Mouse (Mus musculus) lung, embryonic 15.5 days (tissue): ENCODE measurements at regions not wholly inside any gene's neighbourhood (a gene's known extent, or its start where the extent isn't known, plus 50 kb on each side); places are given as distances from the start of the nearest gene placed in this dataset.

ENCODE experiments used
- ATAC-seq: fragments of 200-750 bp; cut with Nextera tagmentation; 2 replicates; pipeline ENCODE4 v1.8.0; 2017; ENCODE audit warnings: moderate number of reproducible peaks, borderline replicate concordance; ENCODE audit not compliant: low FRiP score, low TSS enrichment; ENCODE audit errors: extremely low read depth
- H3K27ac ChIP-seq: fragments of 300-500 bp; sonication (generic); 2 replicates; pipeline ENCODE4 v1.5.1; 2015; ENCODE audit warnings: moderate library complexity, mild to moderate bottlenecking, inconsistent platforms
- H3K27me3 ChIP-seq: fragments of 300-500 bp; sonication (generic); 2 replicates; pipeline ENCODE4 v1.6.1; 2015; ENCODE audit warnings: inconsistent platforms
- H3K36me3 ChIP-seq: fragments of 300-500 bp; sonication (generic); 2 replicates; pipeline ENCODE4 v1.6.1; 2015; ENCODE audit warnings: inconsistent platforms
- H3K4me1 ChIP-seq: fragments of 300-500 bp; sonication (generic); 2 replicates; pipeline ENCODE4 v1.6.1; 2015; ENCODE audit warnings: inconsistent platforms
- H3K4me2 ChIP-seq: fragments of 300-500 bp; sonication (generic); 2 replicates; pipeline ENCODE4 v1.6.1; 2015; ENCODE audit warnings: inconsistent platforms, mild to moderate bottlenecking, moderate library complexity
- H3K4me3 ChIP-seq: fragments of 300-500 bp; sonication (generic); 2 replicates; pipeline ENCODE4 v1.5.1; 2015; ENCODE audit warnings: mild to moderate bottlenecking, inconsistent platforms
- H3K9ac ChIP-seq: fragments of 300-500 bp; sonication (generic); 2 replicates; pipeline ENCODE4 v1.6.1; 2015; ENCODE audit warnings: inconsistent platforms
- H3K9me3 ChIP-seq: fragments of 300-500 bp; sonication (generic); 2 replicates; pipeline ENCODE4 v1.6.1; 2016; ENCODE audit warnings: inconsistent platforms
- WGBS: fragments of 180-500 bp; shearing (Covaris S2); methylation state at CpG from one replicate; pipeline ENCODE4 v1.1.7; 2015; 5-methylcytosine and 5-hydroxymethylcytosine counted together

GRCm38 (mm10) chr16:42592321-42592720 is 251.9 kb upstream of the Gap43 start:
- H3K9ac ChIP-seq = no peak overlapping the region
- no peaks in the 10 kb centered on the region for H3K9me3 ChIP-seq
- H3K4me2 ChIP-seq = no peak overlapping the region
- no peak for ATAC-seq
- no peaks in the 10 kb centered on the region for H3K4me1 ChIP-seq
- H3K36me3 ChIP-seq = no peaks in the 10 kb centered on the region
- WGBS = 51% methylated on average over 3 of the region's 3 CpGs
- no peak overlapping the region for H3K4me3 ChIP-seq
- no peak overlapping the region for H3K27ac ChIP-seq
- no peaks in the 10 kb centered on the region for H3K27me3 ChIP-seq

GRCm38 (mm10) chr16:42591530-42591929 is 251.1 kb upstream of the Gap43 start:
- Histone ChIP-seq H3K27me3 (no peaks in the 10 kb centered on the region), H3K4me2 (no peak overlapping the region), H3K9ac (no peak overlapping the region), H3K4me3 (no peak overlapping the region), H3K4me1 (no peaks in the 10 kb centered on the region), H3K36me3 (no peaks in the 10 kb centered on the region), H3K27ac (no peak overlapping the region), H3K9me3 (no peaks in the 10 kb centered on the region)
- WGBS = 78% methylated on average over 5 of the region's 5 CpGs
- ATAC-seq = no peak

- Histone ChIP-seq H3K36me3 (no peaks in the 10 kb centered on the region), H3K4me1 (no peaks in the 10 kb centered on the region), H3K9ac (no peak overlapping the region), H3K4me3 (no peak overlapping the region), H3K9me3 (no peaks in the 10 kb centered on the region), H3K27me3 (no peaks in the 10 kb centered on the region), H3K4me2 (no peak overlapping the region), H3K27ac (no peak overlapping the region)
- no peak for ATAC-seq
These were observed 245.7 kb upstream of the Gap43 start for GRCm38 (mm10) chr16:42586196-42586595.

GRCm38 (mm10) chr16:42575517-42575946 is 235.1 kb upstream of the Gap43 start:
- no peaks in the 10 kb centered on the region for H3K27me3 ChIP-seq
- 9% methylated on average over 7 of the region's 7 CpGs for WGBS
- no peak overlapping the region for H3K4me3 ChIP-seq
- H3K36me3 ChIP-seq = no peaks in the 10 kb centered on the region
- H3K4me1 ChIP-seq = no peaks in the 10 kb centered on the region
- ATAC-seq = no peak
- H3K4me2 ChIP-seq = no peak overlapping the region
- no peak overlapping the region for H3K27ac ChIP-seq
- no peaks in the 10 kb centered on the region for H3K9me3 ChIP-seq
- no peak overlapping the region for H3K9ac ChIP-seq

GRCm38 (mm10) chr16:42574978-42575377 is 234.5 kb upstream of the Gap43 start:
- Histone ChIP-seq H3K4me3 (no peak overlapping the region), H3K27ac (no peak overlapping the region), H3K4me2 (no peak overlapping the region), H3K9me3 (no peaks in the 10 kb centered on the region), H3K9ac (no peak overlapping the region), H3K4me1 (no peaks in the 10 kb centered on the region), H3K36me3 (no peaks in the 10 kb centered on the region), H3K27me3 (no peaks in the 10 kb centered on the region)
- 26% methylated on average over 1 of the region's 1 CpGs for WGBS
- no peak for ATAC-seq

GRCm38 (mm10) chr16:42570246-42570996 is 230.0 kb upstream of the Gap43 start:
- Histone ChIP-seq H3K4me3 (no peak overlapping the region), H3K27ac (no peak overlapping the region), H3K4me1 (no peaks in the 10 kb centered on the region), H3K36me3 (no peaks in the 10 kb centered on the region), H3K27me3 (no peaks in the 10 kb centered on the region), H3K9me3 (no peaks in the 10 kb centered on the region), H3K9ac (no peak overlapping the region), H3K4me2 (no peak overlapping the region)
- WGBS = 59% methylated on average over 6 of the region's 6 CpGs
- ATAC-seq = no peak

- Histone ChIP-seq H3K4me3 (no peak overlapping the region), H3K4me2 (no peak overlapping the region), H3K27ac (no peak overlapping the region), H3K36me3 (no peaks in the 10 kb centered on the region), H3K9me3 (no peaks in the 10 kb centered on the region), H3K4me1 (no peaks in the 10 kb centered on the region), H3K9ac (no peak overlapping the region), H3K27me3 (no peaks in the 10 kb centered on the region)
- 74% methylated on average over 2 of the region's 2 CpGs for WGBS
- ATAC-seq = no peak
These were observed 228.9 kb upstream of the Gap43 start for GRCm38 (mm10) chr16:42569335-42569734.

- no peaks in the 10 kb centered on the region for H3K4me1 ChIP-seq
- 52% methylated on average over 1 of the region's 1 CpGs for WGBS
- no peak overlapping the region for H3K27ac ChIP-seq
- H3K36me3 ChIP-seq = no peaks in the 10 kb centered on the region
- ATAC-seq = no peak
- no peak overlapping the region for H3K4me3 ChIP-seq
- no peak overlapping the region for H3K9ac ChIP-seq
- no peaks in the 10 kb centered on the region for H3K27me3 ChIP-seq
- H3K9me3 ChIP-seq = no peaks in the 10 kb centered on the region
- no peak overlapping the region for H3K4me2 ChIP-seq
These were observed 209.1 kb upstream of the Gap43 start for GRCm38 (mm10) chr16:42549591-42549990.

- 35% methylated on average over 14 of the region's 14 CpGs for WGBS
- H3K27ac ChIP-seq = no peak overlapping the region
- H3K4me2 ChIP-seq = no peak overlapping the region
- H3K4me3 ChIP-seq = no peak overlapping the region
- no peaks in the 10 kb centered on the region for H3K36me3 ChIP-seq
- no peak for ATAC-seq
- H3K9me3 ChIP-seq = no peaks in the 10 kb centered on the region
- H3K9ac ChIP-seq = no peak overlapping the region
- H3K4me1 ChIP-seq = no peaks in the 10 kb centered on the region
- H3K27me3 ChIP-seq = no peaks in the 10 kb centered on the region
These were observed 206.0 kb upstream of the Gap43 start for GRCm38 (mm10) chr16:42546229-42547163.

- Histone ChIP-seq H3K36me3 (no peaks in the 10 kb centered on the region), H3K4me1 (no peaks in the 10 kb centered on the region), H3K27me3 (no peaks in the 10 kb centered on the region), H3K4me3 (no peak overlapping the region), H3K9me3 (no peaks in the 10 kb centered on the region), H3K4me2 (no peak overlapping the region), H3K27ac (no peak overlapping the region), H3K9ac (no peak overlapping the region)
- no peak for ATAC-seq
- 57% methylated on average over 4 of the region's 4 CpGs for WGBS
These were observed 176.9 kb upstream of the Gap43 start for GRCm38 (mm10) chr16:42517321-42517720.

- Histone ChIP-seq H3K4me3 (no peak overlapping the region), H3K4me2 (no peak overlapping the region), H3K36me3 (no peaks in the 10 kb centered on the region), H3K4me1 (no peaks in the 10 kb centered on the region), H3K27me3 (no peaks in the 10 kb centered on the region), H3K9me3 (no peaks in the 10 kb centered on the region), H3K9ac (no peak overlapping the region), H3K27ac (no peak overlapping the region)
- ATAC-seq = no peak
- 76% methylated on average over 3 of the region's 3 CpGs for WGBS
These were observed 175.5 kb upstream of the Gap43 start for GRCm38 (mm10) chr16:42515929-42516328.

GRCm38 (mm10) chr16:42505107-42505506 is 164.7 kb upstream of the Gap43 start:
- H3K36me3 ChIP-seq = no peaks in the 10 kb centered on the region
- no peak overlapping the region for H3K4me2 ChIP-seq
- no peaks in the 10 kb centered on the region for H3K9me3 ChIP-seq
- H3K27me3 ChIP-seq = no peaks in the 10 kb centered on the region
- ATAC-seq = no peak
- no peak overlapping the region for H3K27ac ChIP-seq
- H3K4me3 ChIP-seq = no peak overlapping the region
- H3K4me1 ChIP-seq = no peaks in the 10 kb centered on the region
- H3K9ac ChIP-seq = no peak overlapping the region
- WGBS = 25% methylated on average over 9 of the region's 9 CpGs
